Mouse (Mus musculus) MN1 (cell line): ENCODE results near the gene Ston1.
A peak's percentile ranks its signal among the peaks of the same experiment; 100 is the strongest.

Source experiments
- DNase-seq: peaks from one replicate; pipeline ENCODE4 v3.0.0-alpha.2; 2016; ENCODE audit warnings: low spot score

Ston1 gene

DNA sequence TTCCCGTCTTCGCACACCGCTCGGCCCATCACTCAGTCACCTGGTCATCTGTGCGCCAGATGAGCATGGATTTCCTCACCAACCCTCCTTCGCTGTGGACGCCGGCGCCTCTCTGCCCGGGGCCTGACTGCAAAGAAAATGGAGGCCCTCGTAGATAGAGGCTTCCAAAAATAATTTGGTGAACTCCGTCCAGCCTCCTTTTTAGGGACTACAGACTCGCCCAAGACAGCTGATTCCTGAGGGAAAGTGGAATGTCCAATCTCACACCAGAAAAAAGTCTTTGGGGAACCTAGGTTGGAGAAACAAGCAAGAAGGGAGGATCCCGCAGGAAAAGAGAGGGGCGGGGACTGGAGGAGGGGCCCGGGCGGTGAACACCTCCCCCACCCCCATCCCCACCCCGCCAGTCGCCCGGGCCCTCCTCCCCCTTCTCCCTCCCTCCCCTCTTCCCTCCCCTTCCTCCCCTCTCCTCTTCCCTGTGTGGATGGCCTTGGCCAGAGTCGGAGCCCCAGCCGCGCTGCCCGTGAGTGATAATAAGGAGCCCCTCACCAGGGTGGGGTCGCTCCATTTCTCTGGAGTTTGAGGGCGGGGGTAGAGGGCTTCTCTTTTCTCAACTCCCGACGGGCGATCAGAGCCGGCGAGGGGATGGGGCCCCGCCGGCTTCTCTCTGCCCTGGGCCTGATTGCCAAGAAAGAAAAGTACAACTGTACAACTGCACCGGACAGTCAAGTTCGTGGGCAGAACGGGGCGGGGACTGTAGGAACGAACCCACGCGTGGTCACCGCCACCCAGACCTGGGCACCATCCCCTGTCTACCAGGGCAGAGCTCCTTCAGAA is at the start of gene Ston1:
Ston1 (plus strand) TSS at position 463 of the 834 bp plus-strand sequence.
- DNase-seq: peak; percentile 74

DNA sequence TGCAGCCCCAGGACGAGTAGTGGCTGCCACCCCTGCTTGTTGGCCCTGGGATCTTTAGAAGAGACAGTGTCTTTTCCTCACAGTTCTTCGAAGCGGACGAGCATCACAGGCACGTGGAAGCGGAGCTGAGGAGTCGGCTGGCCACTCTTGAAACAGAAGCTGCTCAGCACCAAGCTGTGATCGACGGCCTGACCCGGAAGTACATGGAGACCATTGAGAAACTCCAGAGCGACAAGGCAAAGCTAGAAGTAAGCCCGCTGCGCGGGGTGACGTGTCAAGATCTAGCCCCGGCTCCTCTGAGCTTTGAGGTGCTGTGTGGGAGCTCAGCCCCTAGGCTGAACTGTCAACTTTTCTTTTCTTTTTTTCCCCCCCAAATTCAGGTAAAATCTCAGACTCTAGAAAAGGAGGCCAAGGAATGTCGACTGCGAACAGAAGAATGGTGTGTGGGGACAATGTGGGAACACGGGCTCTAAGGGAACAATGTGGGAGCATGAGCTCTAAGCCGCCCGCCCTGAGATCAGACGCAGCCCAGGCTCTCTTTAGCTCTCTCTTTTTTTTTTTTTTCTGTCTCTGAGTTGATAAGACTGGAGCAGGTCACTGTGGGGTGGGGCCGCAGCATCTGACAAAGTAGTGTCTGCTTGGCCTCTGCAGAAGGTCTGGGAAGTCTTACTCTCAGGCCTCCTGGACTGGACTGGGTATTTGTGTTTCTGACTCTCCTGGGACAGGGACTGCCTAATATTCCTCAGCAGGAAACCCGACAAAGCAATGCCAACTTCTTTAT is 47.9 kb upstream of the Ston1 start:
- no peak for DNase-seq

DNA sequence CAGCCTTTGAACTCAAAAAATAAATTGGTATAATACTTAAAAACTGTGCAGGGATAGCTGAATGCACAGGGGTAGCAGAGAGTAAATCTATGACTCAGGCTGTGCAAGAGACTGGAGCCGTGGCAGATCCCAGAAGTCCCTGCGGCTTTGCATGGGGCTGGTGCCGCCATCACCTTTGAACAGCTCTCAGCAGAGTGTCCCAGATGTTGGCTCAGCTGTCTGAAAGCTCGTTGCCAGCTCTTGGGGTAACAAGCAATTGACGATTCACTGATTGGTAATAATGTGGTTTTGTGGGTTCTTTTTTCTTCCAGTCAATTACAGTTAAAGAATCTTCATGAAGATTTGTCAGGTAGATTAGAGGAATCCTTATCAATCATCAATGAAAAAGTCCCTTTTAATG is 47.1 kb upstream of the Ston1 start:
- no peak for DNase-seq

DNA sequence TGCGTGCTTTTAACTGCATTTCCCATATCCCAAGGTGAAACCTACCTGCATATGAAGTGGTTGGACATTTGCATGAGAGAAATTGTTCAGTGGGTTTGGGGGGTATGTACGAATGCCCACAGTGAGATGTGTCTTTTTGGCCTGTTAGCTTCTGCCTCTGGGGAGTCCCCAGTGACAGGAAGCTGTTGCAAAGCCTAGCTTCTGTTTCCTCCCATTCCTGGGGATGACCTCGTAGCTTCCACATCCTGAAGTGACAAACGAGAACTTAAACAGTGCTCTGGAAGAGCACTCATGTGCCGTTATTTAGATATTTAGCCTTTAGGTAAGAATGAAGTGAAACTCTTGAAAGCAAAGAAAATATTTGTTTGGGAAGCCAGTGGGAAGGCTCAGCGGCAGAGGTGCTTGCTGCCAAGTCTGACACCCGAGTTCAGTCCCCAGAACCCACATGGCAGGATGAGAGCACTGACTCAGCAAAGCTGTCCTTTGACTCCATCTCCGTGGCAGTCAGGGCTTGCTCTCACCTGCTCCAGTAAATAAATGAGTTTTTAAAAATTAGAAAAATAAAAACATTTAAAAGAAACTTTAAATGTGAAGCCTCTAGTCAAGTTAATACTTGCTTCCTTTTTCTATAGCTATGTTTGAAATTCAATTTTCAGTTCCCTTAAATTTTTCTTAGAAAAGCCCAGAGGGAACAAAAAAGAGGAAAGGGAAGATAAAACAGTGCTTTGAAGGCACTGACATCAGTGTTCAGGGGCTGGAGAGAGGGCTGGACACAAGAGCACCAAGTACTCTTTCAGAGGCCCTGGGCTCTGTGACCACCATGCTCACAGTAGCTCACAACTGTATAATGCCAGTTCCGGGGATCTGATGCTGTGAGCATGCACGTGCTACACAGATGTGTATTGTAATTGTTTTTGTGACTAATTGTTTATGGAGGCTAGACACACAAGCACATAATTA is 46.2 kb upstream of the Ston1 start:
- no peak for DNase-seq

DNA sequence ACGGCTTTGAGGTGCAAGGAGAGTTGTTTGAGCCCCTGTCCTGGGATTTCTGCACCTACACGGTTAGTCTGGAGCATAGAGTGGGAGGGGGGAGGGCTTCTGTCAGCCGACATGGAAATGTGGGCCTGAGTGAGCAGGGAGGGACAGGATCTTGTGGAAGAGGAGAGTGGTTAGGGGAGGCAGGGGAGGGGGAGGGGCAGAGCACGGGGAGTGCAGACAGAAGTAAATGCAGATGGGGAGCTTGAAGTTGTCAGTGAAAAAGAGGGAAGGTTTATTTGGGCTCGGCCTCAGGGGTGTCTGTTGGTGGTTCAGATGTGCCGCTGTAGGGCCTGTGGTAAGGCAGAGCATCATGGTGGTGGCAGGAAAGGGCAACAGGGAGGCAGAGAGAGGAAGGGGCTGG is 44.9 kb upstream of the Ston1 start:
- no peak for DNase-seq

DNA sequence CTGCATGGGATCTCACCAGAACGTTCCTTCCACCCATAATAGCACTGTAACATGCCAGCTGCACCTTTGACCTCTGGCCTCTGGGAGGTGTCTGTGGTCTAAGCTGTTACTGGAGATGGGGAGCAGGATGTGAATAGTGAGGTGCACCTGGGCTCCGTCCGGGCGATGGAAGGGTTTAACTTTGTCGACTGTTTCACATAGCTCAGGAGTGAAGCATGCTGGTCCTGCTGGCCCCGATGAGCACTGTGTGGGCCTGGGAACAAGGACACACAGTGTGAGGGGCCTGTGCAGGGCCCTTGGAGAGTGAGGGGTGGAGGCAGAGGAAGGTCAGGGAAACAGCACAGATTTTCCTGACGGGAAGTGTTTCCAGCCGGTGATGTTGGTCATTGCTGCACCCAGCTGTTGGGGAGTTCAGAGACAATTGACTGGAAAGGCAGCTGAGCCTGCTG is 44.5 kb upstream of the Ston1 start:
- no peak for DNase-seq

DNA sequence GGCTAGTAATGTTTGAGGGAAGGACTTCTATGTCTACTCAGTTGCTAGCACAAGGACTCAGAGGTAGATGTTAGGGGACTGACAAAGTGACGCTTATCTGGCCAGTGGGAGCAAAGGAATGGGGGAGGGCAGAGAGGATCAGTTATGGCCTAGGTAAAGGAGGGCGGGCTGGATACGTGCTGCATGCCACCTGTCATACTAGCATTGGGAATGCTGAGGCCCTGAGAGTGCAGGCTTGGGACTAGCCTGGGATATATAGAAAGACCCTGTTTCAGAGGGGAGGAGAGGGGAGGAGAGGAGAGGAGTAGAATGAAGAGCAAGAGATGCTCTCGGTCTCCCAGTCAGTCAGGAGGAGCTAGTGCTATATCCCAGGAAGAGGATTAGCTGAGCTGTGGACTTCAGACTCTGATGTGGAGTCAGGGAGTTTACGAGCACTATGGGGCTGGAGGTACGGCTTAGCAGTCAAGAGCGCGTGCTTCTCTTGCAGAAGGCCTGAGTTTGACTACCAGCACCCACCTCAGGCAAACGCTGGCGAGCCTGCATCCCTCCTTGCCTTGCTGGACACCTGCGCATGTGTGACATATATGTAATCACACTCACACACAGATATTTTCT is 43.9 kb upstream of the Ston1 start:
- no peak for DNase-seq

DNA sequence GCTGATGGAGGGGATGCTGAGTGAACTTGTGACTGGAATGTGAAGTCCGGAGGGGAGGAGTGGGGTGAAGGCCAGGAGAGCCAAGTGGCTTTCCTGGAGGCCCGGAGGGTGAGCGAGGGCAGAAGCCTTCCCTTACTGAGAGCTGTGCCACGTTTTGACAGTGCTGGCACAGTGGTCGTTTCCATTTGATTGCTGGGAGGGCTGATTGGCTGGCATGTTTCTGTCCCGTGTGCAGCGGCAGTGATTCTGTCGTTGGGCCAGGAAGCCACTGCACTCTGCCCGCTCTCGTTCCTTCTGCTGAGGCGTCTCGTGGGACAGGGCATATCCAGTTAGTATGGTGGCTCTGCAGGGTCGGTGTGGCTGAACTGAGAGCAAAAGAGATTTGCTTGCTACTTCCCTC is 41.3 kb upstream of the Ston1 start:
- no peak for DNase-seq

DNA sequence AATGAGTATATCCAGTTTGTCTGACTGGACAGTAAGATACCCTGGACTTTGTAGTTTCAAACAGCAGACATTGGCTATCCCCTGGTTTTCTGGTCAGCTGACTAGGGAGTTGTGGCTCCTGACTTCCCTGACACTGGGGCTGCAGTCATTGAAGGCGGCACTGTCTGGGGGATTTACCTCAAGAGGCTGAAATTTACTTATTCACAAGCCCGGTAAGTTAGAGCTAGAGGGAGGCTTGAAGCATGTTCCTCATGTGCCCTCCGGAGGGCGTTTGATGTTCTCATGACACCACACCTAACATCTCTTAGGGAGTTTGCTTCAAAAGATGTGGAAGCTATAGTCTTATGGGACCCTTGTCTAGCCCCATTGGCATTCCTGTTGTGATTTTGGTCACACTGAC is 40.8 kb upstream of the Ston1 start:
- no peak for DNase-seq

DNA sequence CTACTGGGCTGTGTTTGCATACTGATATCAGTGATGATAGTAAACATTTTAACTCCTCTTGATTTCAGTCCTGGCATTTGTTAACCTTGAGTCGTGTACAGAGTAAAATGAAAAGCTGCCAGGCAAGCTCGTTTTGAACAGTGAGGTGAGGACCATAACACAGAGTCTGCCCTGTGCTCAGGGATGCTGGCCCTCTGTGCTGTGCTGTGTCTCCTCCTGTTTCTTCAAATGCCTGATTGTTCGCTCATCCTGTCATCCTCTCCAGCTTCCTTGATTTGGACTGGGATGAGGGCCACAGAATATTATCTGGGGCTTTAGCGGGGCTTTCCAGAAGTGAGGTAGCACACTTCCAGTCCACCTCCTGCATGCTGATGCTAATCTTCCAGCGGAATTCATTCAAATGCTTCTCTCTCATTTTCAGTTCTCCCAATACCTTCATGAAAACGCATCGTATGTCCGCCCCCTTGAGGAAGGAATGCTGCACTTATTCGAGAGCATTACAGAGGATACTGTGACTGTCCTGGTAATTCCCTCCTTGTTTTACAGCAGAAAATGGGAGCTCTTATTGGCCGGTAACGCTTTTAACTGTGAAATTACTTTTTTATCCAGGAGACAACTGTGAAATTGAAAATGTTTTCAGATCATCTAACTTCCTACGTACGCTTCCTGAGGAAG is 39.2 kb upstream of the Ston1 start:
- DNase-seq: peak; percentile 47

DNA sequence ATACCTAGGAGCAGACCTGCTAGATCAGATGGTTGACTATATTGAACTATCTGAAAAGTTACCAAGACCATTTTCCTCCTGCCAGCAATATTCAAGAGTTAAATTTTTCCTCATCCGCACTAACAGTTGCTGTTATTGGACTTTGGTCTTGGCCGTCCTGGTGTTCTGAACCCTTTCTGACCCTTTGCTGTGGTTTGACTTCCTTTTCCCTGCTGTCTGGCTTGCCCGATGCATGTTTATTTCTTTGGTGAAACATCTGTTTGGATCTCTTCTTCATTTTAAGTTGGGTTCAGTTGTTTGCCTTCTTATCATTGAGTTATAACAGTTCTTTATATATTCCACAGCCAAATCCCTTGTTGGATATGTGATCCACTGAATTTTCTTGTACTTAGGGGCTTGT is 33.9 kb upstream of the Ston1 start:
- no peak for DNase-seq

DNA sequence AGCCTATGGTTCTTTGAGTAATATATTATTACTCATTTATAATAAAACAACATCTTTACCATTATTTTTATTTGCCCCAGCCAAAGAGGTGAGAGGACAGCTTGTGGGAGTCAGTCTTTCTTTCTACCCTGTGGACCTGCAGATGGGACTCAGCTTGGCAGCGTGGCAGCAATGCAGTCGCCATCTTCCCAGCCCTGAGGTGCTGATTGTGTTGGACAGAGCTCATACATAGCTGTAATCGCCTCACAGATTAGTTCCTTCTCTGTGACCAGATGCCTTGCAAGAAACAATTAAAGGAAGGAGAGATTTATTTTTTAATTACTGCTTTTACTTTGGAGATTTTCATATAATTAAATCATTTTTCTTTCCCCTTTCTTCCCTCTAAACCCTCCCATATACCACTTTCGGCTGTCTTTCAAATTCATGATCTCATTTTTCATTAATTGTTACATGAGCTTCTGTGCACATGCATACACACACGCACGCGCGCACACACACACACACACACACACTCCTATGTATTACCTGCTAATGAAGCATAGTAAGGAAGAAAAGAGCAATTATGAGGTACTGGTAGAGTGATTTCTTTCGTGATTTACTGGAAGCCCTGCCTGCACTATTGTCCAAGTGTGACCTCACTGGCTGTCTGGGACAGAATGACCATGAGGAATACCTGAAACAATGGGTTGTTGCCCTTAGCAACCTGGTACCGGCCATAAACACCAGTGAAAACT is 27.5 kb upstream of the Ston1 start:
- no peak for DNase-seq

DNA sequence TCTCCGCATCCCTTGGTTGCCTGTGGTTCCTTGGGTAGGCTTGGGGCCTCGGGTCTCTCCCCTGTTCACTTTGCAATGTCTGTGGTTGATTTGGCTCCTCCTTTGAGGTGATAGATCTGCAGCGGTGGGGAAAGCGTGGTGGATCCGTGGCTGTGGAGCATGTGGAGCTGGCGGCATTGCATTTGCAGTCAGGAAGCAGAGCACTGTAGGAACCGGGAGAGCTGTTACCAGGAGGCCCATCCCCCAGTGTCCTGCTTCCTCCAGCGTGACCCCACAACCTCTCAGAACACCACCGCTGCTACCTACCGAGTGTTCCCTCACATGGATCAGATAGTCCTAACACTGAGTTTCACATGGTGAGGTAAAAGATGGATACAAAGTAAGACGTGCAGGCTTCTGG is 26.7 kb upstream of the Ston1 start:
- DNase-seq: no peak

DNA sequence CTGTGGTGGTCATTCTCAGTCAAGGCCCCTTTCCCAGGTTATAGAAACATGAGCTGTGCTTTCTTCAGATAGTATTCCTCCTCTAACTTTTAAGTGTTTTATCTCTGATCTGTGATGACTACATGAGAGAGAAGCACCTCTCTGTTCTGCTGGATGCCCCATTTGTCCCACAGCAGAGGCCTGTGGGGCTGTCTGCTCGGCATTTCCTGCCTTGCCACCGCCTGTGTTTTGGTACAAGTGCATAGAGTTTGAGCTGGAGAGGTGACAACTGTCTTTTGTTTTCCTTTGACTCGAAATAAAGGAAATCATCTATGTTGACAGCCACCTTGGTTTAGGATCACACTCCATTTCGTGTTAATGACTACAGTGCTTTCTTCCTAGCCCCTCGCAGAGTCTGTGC is 22.7 kb upstream of the Ston1 start:
- no peak for DNase-seq

DNA sequence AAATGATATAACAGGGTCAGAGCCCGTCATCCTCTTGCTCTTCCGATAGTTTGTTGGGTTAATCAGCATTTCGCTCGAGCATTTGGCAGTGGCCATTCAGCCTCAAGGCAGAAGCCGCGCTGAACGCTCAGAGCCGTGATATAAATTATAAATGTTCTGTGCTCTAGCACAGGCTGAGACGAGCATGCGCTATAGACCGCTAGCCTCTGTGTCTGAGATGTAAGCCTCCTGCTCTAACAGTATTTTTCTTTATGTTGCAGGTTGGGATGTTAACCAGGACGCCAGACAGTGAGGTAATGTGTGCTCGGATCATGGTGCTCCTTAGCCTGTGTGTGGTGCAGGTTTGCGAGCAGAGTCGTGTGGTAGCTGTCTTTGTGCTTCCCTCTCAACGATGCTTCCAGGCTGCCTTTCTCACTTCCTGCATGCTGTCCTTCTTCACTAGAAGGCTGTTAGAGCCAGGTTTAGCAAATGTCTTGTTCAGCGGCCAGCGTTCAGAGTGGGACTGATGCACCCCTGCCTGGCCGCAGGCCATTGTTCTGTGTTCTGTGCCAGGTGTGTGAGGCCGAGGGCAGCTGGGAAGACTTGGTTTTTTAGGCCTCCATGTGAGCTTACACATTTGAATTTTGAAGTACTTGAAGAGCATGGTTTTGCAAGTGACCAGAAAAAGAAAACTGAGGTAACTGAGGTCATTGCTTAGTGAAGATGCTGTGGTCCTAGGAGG is 18.8 kb upstream of the Ston1 start:
- DNase-seq: no peak

DNA sequence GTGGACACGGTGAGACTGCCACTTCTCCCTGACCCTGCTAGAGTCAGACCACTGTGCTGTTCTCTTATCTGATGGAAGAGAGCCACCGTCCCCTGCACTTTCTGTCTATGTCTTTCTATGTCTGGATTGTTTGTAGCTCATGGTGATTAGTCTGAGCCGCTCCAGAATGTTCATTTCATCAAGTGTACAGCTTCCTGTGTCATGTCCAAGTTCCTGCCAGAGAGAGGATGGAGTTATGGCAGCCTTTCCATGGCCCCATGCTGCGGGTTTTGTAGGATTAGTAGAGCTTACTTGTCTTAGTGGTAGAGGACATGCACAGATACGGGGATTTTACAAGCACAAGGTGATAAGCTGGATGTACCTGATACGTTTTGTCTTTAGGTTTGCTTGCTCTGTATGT is 16.9 kb upstream of the Ston1 start:
- no peak for DNase-seq

DNA sequence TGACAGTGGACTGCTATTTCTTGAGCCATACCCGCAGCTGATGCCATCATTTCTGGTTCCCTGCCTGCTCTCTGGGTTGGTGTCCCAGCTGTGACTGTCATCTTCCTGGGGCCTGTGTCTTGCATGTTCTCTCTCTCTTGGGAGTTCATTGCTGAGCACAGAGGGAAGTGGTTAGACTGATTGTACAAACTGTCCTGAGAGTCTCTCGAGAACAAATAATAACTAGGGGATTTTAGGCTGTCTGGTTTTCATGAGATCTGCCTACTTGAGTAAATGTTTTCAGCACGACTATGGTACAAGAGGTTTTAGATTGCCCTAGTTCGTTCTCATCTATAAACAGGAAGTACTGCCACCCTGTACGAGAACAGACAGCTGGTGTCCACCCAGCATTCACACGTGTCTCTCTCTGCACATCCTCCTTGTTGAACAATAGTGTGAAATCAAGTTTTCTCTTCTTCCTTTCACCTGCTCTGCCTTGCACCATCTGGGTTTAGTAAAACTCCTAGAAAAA is 15.9 kb upstream of the Ston1 start:
- DNase-seq: no peak

DNA sequence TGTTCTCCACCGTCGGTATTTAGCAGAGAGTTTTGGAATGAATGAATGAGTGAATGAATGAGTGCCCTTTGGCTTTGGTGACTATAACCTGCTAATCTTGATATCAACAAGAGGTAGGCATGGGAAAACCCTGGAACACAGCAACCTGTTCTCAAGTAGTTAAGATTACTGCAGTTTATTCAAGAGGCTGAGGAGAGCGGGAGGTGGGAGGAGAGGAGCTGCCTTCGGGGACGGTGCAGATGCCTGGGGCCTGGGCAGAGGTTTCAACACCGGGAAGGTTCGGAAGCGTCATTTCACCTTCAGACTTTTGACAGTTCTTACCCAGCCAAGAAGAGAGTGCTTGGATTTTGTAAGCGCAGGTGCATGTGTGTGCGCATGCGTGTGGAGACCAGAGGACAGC is 14.5 kb upstream of the Ston1 start:
- no peak for DNase-seq

DNA sequence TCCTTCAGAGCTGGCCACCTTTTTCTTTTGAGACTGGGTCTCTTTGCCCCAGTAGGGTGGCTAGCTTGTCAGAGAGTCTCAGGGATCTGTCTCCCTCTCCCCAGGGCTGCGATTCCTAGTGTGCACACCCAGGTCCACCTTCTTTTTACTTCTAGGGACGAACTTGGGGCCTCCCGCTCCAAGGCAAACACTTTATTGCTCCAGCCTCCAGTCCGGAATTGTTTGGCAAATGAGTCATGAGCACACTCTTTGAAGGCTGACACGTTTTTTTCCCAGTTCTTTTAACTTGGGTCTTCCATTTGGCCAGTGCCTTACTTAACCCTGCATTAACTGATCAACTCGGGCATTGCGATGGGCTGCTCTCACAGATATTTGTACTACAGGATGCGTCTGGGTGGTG is 14.1 kb upstream of the Ston1 start:
- no peak for DNase-seq

DNA sequence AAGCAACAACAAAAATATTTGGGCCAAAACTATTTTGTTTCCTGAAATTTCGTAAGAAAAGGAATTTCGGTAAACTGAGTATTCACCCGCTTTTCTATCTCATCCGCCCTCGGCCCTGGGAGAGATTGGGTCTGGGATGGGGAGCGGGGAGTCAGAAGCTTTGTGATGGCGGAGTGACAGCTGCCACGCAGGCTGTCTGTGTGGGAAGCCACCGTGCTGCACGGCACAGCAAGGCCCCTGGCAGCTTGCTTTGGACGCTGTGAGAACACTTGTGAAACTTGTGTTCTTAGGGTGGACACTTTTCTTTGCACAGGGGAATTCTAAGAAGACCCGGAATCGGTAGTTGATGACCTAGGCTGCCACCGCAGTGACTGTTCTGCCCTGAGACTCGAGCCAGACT is 10.1 kb upstream of the Ston1 start:
- DNase-seq: no peak
